Mouse (Mus musculus): ENCODE measurements at regions not wholly inside any gene's neighbourhood (a gene's known extent, or its start where the extent isn't known, plus 50 kb on each side); places are given as distances from the start of the nearest gene placed in this dataset.

DNA sequence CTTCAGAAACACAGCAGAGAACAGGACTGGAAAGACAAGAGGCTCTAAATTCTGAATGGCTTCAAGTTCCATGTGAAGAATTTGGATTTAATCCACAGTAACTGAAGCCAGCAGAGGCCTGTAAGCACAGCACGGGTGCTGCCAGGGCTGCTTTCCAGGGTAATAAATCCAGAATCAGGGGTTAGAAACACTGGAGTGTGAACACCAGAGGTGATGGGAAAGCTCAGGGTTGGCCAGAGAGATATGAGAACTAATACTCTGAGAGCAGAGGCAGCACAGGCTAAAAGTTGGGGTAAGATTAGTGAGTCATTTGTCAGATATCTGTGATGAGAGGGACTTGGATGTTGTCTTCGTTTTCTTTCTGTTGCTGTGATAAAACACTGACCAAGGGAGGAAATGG lies 153.6 kb upstream of the Tmc3 start:
- TF ChIP-seq CTCF (IDR thresholded peaks at IDR 0.05): no peak
- TF ChIP-seq EP300 (IDR thresholded peaks at IDR 0.05): no peak
